Mouse (Mus musculus): ENCODE results near the gene Ppat.

GRCm38 (mm10) chr5:76893084-76893483 is 58.3 kb downstream of the Ppat start:
- TF ChIP-seq CTCF (IDR thresholded peaks at IDR 0.05) (no peak), POLR2A (IDR thresholded peaks at IDR 0.05; ENCODE audit: insufficient read depth, low read depth, low read length) (no peak), EP300 (IDR thresholded peaks at IDR 0.05; ENCODE audit: insufficient read depth, low read depth, low read length) (no peak)
